Mouse (Mus musculus): ENCODE measurements around the gene Rprd2. TPM values are rescaled to one million over a fixed set of nuclear protein-coding genes. Genes with fewer than 3 reads are reported as not detected.

Rprd2 gene
- total RNA-seq, 2 experiments from 2014 or later, result 32.4 to 35.2 TPM

GRCm38 (mm10) chr3:95728906-95729305, 89.8 kb downstream of the Rprd2 start:
- Histone ChIP-seq H3K27ac (no peak overlapping the region), H3K4me3 (no peak overlapping the region)
- DNase-seq, result no peak
- intact Hi-C loops (cut with DNase I), result no loop called here
- TF ChIP-seq CTCF (IDR thresholded peaks at IDR 0.05), result no peak

GRCm38 (mm10) chr3:95726696-95727358, 91.8 kb downstream of the Rprd2 start:
- TF ChIP-seq CTCF (IDR thresholded peaks at IDR 0.05), result no peak
- intact Hi-C loops (cut with DNase I), result no loop called here
- DNase-seq, result no peak
- no peak overlapping the region for H3K27ac ChIP-seq
- H3K4me3 ChIP-seq, result no peak overlapping the region

- intact Hi-C loops (cut with DNase I), result no loop called here
- no peak overlapping the region for H3K4me3 ChIP-seq
- no peak for TF ChIP-seq CTCF (IDR thresholded peaks at IDR 0.05)
- DNase-seq, result no peak
- H3K27ac ChIP-seq, result no peak overlapping the region
Measured at GRCm38 (mm10) chr3:95725863-95726262, 92.8 kb downstream of the Rprd2 start.

- no peak for TF ChIP-seq CTCF (IDR thresholded peaks at IDR 0.05)
- intact Hi-C loops (cut with DNase I), result no loop called here
- H3K27ac ChIP-seq, result no peak overlapping the region
- no peak overlapping the region for H3K4me3 ChIP-seq
- no peak for DNase-seq
Measured at GRCm38 (mm10) chr3:95722386-95722785, 96.3 kb downstream of the Rprd2 start.

- TF ChIP-seq CTCF (IDR thresholded peaks at IDR 0.05), result no peak
- no peak for DNase-seq
- intact Hi-C loops (cut with DNase I), result no loop called here
- no peak overlapping the region for H3K27ac ChIP-seq
- no peak overlapping the region for H3K4me3 ChIP-seq
Measured at GRCm38 (mm10) chr3:95718153-95718552, 100.5 kb downstream of the Rprd2 start.

GRCm38 (mm10) chr3:95716075-95716474, 102.6 kb downstream of the Rprd2 start:
- no peak for DNase-seq
- intact Hi-C loops (cut with DNase I), result no loop called here
- no peak for TF ChIP-seq CTCF (IDR thresholded peaks at IDR 0.05)
- H3K4me3 ChIP-seq, result no peak overlapping the region
- no peak overlapping the region for H3K27ac ChIP-seq

Small RNA genes lying within 50 kb of the gene (microRNA-seq; reads per million reads assigned to microRNA genes)
- not detected for gene Mir7014

Other genes with a start within 250 kb of the Rprd2 start
- 10 to 100 TPM; 10.8 to 13.5 TPM for gene Golph3l, start 229.9 kb downstream of the Rprd2 start, total RNA-seq (2021)
- gene Ensa, start 193.9 kb downstream of the Rprd2 start, total RNA-seq (2021), result 100 to 1,000 TPM in 1 of 2 experiments, 10 to 100 TPM in 1; 97.2 to 102 TPM
- 100 to 1,000 TPM; 110 to 123 TPM for gene Mcl1, start 160.1 kb downstream of the Rprd2 start, total RNA-seq (2021)
- gene Adamtsl4, start 130.9 kb downstream of the Rprd2 start, total RNA-seq (2021), result 10 to 100 TPM; 17.2 to 32.0 TPM
- 10 to 100 TPM; 18.0 to 23.0 TPM for gene Ecm1, start 79.3 kb downstream of the Rprd2 start, total RNA-seq (2021)
- gene Tars2, start 58.7 kb downstream of the Rprd2 start, total RNA-seq (2021), result 10 to 100 TPM; 23.0 to 30.8 TPM
- 10 to 100 TPM; 18.2 to 18.3 TPM for gene Prpf3, start 37.0 kb upstream of the Rprd2 start, total RNA-seq (2021)
- 100 to 1,000 TPM; 303 to 336 TPM for gene Mrps21, start 52.7 kb upstream of the Rprd2 start, total RNA-seq (2021)
- gene Ciart, start 63.4 kb upstream of the Rprd2 start, total RNA-seq (2021), result 1 to 10 TPM; 2.7 to 9.3 TPM
- gene BC028528, start 73.1 kb upstream of the Rprd2 start, total RNA-seq (2021), result 1 to 10 TPM; 1.4 to 2.1 TPM
- 10 to 100 TPM; 41.0 to 50.3 TPM for gene Aph1a, start 75.1 kb upstream of the Rprd2 start, total RNA-seq (2021)
- 100 to 1,000 TPM in 1 of 2 experiments, 10 to 100 TPM in 1; 81.2 to 115 TPM for gene Car14, start 85.8 kb upstream of the Rprd2 start, total RNA-seq (2021)
- 10 to 100 TPM; 76.4 to 89.9 TPM for gene Anp32e, start 110.4 kb upstream of the Rprd2 start, total RNA-seq (2021)
- 10 to 100 TPM; 14.2 to 19.3 TPM for gene Plekho1, start 177.1 kb upstream of the Rprd2 start, total RNA-seq (2021)
- 10 to 100 TPM; 15.0 to 22.7 TPM for gene Vps45, start 239.6 kb upstream of the Rprd2 start, total RNA-seq (2021)